Mouse (Mus musculus): ENCODE measurements around the gene Rhd.

DNA sequence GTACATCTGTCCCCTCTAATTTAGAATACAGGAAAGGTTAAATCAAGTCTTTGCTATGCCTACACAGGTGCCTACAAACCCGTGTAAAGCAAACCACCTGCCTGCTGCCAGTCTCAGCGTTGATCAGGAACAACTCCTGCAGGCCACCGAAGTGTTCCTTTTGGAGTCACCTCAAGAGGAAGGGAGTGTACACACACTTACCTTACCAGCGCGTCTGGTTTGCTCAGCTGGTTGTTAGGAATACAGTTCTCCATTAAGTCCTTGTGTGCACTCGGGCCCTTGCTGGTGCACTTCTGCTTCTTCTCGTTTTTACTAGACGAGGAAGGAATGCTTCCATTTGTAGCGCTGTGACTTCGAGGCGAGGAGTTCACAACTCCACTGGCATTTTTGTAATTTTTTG, 36.5 kb upstream of the Rhd start:
- no peak for TF ChIP-seq POLR2A (IDR thresholded peaks at IDR 0.05; ENCODE audit: control insufficient read depth, extremely low read depth, insufficient read depth, low read length, poor library complexity)
- no peak for TF ChIP-seq CTCF (IDR thresholded peaks at IDR 0.05; ENCODE audit: borderline replicate concordance, control insufficient read depth, extremely low read depth, insufficient read depth, low read length, poor library complexity)
